11 mouse cellular contexts compared by ENCODE assay signal in genomic region chr7:111014039-111014605, GRCm38 (mm10). TPM values are rescaled to one million over a fixed set of nuclear protein-coding genes. Genes with fewer than 3 reads are reported as not detected.
DNase-seq lines count a peak whose midpoint lies in the region; ATAC-seq lines count a peak whose summit lies in the region.
"Had no signal": no experiment of that assay in that cellular context is flagged by ENCODE, and none has a peak within 500 bp of the region (broad histone marks: within the 10 kb centered on the region; RNA-seq: fewer than 3 reads in every experiment).

No protein-coding gene starts in this region.

- no peak overlapping the region for H3K4me3 ChIP-seq in heart, embryonic 10.5 days
- H3K4me3 ChIP-seq: left cerebral cortex, adult 2 months; limb, embryonic 12.5 days; lung, embryonic 15.5 days; midbrain, embryonic 15.5 days had no signal

- no peaks in the 10 kb centered on the region for H3K36me3 ChIP-seq in heart, embryonic 10.5 days
- H3K36me3 ChIP-seq: limb, embryonic 12.5 days; lung, embryonic 15.5 days; midbrain, embryonic 15.5 days had no signal

- H3K27ac ChIP-seq in heart, embryonic 10.5 days, result no peak overlapping the region
- H3K27ac ChIP-seq: left cerebral cortex, adult 2 months; limb, embryonic 12.5 days; lung, embryonic 15.5 days; midbrain, embryonic 15.5 days had no signal

- no peaks in the 10 kb centered on the region for H3K9me3 ChIP-seq in heart, embryonic 10.5 days
- H3K9me3 ChIP-seq: limb, embryonic 12.5 days; lung, embryonic 15.5 days; midbrain, embryonic 15.5 days had no signal

- peak; percentile 71 to 85 for ATAC-seq in hematopoietic stem cell, adult 5-6 weeks (replicated peaks in 1 of 2; ENCODE audit: insufficient read depth in 1 of 2, low FRiP score in 2 of 2, low TSS enrichment in 1 of 2, low read depth in 1 of 2, poor library complexity in 2 of 2, severe bottlenecking in 2 of 2)

- H3K4me1 ChIP-seq in heart, embryonic 10.5 days, result peaks cover 4% of the 10 kb centered on the region
- H3K4me1 ChIP-seq: limb, embryonic 12.5 days; midbrain, embryonic 15.5 days had no signal

- 75% methylated on average over 7 of the region's 7 CpGs for WGBS in heart, embryonic 10.5 days

- peak; percentile 66 for DNase-seq in heart, embryonic 10.5 days (ENCODE audit: low spot score)
- DNase-seq in heart, adult 8-10 months (ENCODE audit: low spot score), result no peak
- DNase-seq in thymus, postnatal 14 days, result peak; percentile 17
- no peak for DNase-seq in thymus, postnatal 0 days (ENCODE audit: low spot score)
- DNase-seq in kidney, adult 11 months, result no peak
- no peak for DNase-seq in cerebellum, adult 9-11 months

- no peaks in the 10 kb centered on the region for H3K27me3 ChIP-seq in heart, embryonic 10.5 days (ENCODE audit: insufficient read depth, poor library complexity, severe bottlenecking)
- H3K27me3 ChIP-seq: limb, embryonic 12.5 days; midbrain, embryonic 15.5 days had no signal

RNA-seq across cellular contexts. Expression of gene Ctr9, which starts 14.6 kb away (rescaled TPM):
- polyA plus RNA-seq in heart, embryonic 10.5 days (2016; fragmentation: Nextera tagmentation; extraction: Ambion mirVana), result 52.3 and 63.1 TPM in 2 replicates
- total RNA-seq in heart, adult 8-10 months (2022), result 10 to 100 TPM; 11.3 to 18.2 (median 12.9) TPM
- polyA plus RNA-seq in thymus, postnatal 0 days (2015; fragmentation: Nextera tagmentation; extraction: Ambion mirVana), result 42.2 and 45.3 TPM in 2 replicates
- 84.5 and 90.3 TPM in 2 replicates for total RNA-seq in hematopoietic stem cell, adult 5-6 weeks (2017)

RNA-seq across cellular contexts. Expression of gene Mrvi1, which starts 31.9 kb away (rescaled TPM):
- polyA plus RNA-seq in heart, embryonic 10.5 days (2016; fragmentation: Nextera tagmentation; extraction: Ambion mirVana), result 5.1 and 6.5 TPM in 2 replicates
- 10 to 100 TPM; 12.7 to 15.6 (median 14.4) TPM for total RNA-seq in heart, adult 8-10 months (2022)
- polyA plus RNA-seq in thymus, postnatal 0 days (2015; fragmentation: Nextera tagmentation; extraction: Ambion mirVana), result 0.92 and 1.1 TPM in 2 replicates
- 1.5 and 2.3 TPM in 2 replicates for total RNA-seq in hematopoietic stem cell, adult 5-6 weeks (2017)

Comparison
In these comparisons a context has a peak if more than half of its experiments do, and no peak if none do; other contexts are left out.
1. DNase-seq: peak in heart, embryonic 10.5 days (single experiment) and thymus, postnatal 14 days (single experiment); none in heart, adult 8-10 months (single experiment), thymus, postnatal 0 days (single experiment), kidney, adult 11 months (single experiment) and cerebellum, adult 9-11 months (single experiment).